ENCODE assay signal across 12 mouse cellular contexts in genomic region chr11:121517687-121518465, GRCm38 (mm10). TPM values are rescaled to one million over a fixed set of nuclear protein-coding genes. Genes with fewer than 3 reads are reported as not detected.
DNase-seq lines count a peak whose midpoint lies in the region; ATAC-seq and TF ChIP-seq lines count a peak whose summit lies in the region.
"Had no signal": no experiment of that assay in that cellular context is flagged by ENCODE, and none has a peak within 500 bp of the region (broad histone marks: within the 10 kb centered on the region; RNA-seq: fewer than 3 reads in every experiment).

No protein-coding gene starts in this region.

- TF ChIP-seq CTCF in ES-Bruce4 (IDR thresholded peaks at IDR 0.05; ENCODE audit: low read depth, low read length): no peak

- H3K4me2 ChIP-seq in midbrain, embryonic 15.5 days: no peak overlapping the region

- DNase-seq in heart, adult 11 months: peak; percentile 92
- no peak for DNase-seq in heart, embryonic 10.5 days (ENCODE audit: low spot score)
- peak; percentile 9 to 36 for DNase-seq in heart, adult 9 months (ENCODE audit: low spot score in 2 of 2)
- peak; percentile 22 for DNase-seq in lung, postnatal 10 days
- DNase-seq in neural tube, embryonic 10.5 days (ENCODE audit: extremely low spot score, low spot score): no peak
- DNase-seq in gastrocnemius, postnatal 14 days: no peak
- DNase-seq: cerebellum, adult 9-10 months; thymus, adult 18-20 months had no signal

- H3K9me3 ChIP-seq in heart, embryonic 10.5 days: no peaks in the 10 kb centered on the region
- no peaks in the 10 kb centered on the region for H3K9me3 ChIP-seq in ES-Bruce4 (replicated peaks; ENCODE audit: control insufficient read depth, insufficient read depth, low read length, poor library complexity, severe bottlenecking)
- H3K9me3 ChIP-seq in midbrain, embryonic 15.5 days: no peaks in the 10 kb centered on the region
- H3K9me3 ChIP-seq: forebrain, embryonic 10.5 days had no signal

- intact Hi-C loops in gastrocnemius, postnatal 14 days (cut with DNase I; ENCODE audit: low total_unique reads): no loop called here

- TF ChIP-seq POLR2A in ES-Bruce4 (IDR thresholded peaks at IDR 0.05; ENCODE audit: insufficient read depth, low read length): no peak

- H3K36me3 ChIP-seq in heart, embryonic 10.5 days: no peaks in the 10 kb centered on the region
- peaks cover 4% of the 10 kb centered on the region for H3K36me3 ChIP-seq in ES-Bruce4 (ENCODE audit: control insufficient read depth, insufficient read depth, low read length, poor library complexity, severe bottlenecking)
- no peaks in the 10 kb centered on the region for H3K36me3 ChIP-seq in midbrain, embryonic 15.5 days (replicated peaks)

- H3K27me3 ChIP-seq in heart, embryonic 10.5 days (ENCODE audit: insufficient read depth, poor library complexity, severe bottlenecking): no peaks in the 10 kb centered on the region
- H3K27me3 ChIP-seq in ES-Bruce4 (ENCODE audit: control insufficient read depth, insufficient read depth, low read length, poor library complexity, severe bottlenecking): no peaks in the 10 kb centered on the region
- H3K27me3 ChIP-seq in midbrain, embryonic 15.5 days (replicated peaks): no peaks in the 10 kb centered on the region

- peaks cover 11% of the 10 kb centered on the region for H3K4me1 ChIP-seq in heart, embryonic 10.5 days
- peaks cover 5% of the 10 kb centered on the region for H3K4me1 ChIP-seq in ES-Bruce4 (ENCODE audit: control insufficient read depth, insufficient read depth, low read length)
- peaks cover 5% of the 10 kb centered on the region; the same call in 1 of the 2 replicates for H3K4me1 ChIP-seq in midbrain, embryonic 15.5 days

- WGBS in heart, embryonic 10.5 days: 79% methylated on average over 17 of the region's 17 CpGs
- WGBS in midbrain, embryonic 15.5 days: 83% methylated on average over 17 of the region's 17 CpGs

- no peak for ATAC-seq in midbrain, embryonic 15.5 days (replicated peaks)

- no peak overlapping the region for H3K27ac ChIP-seq in heart, embryonic 10.5 days
- no peak overlapping the region for H3K27ac ChIP-seq in ES-Bruce4 (ENCODE audit: insufficient read depth, low read length)
- no peak overlapping the region for H3K27ac ChIP-seq in midbrain, embryonic 15.5 days
- H3K27ac ChIP-seq: forebrain, embryonic 10.5 days; kidney, postnatal 0 days had no signal

- no peak for TF ChIP-seq EP300 in ES-Bruce4 (IDR thresholded peaks at IDR 0.05; ENCODE audit: insufficient read depth, low read depth, low read length)

- no peak overlapping the region for H3K4me3 ChIP-seq in heart, embryonic 10.5 days
- H3K4me3 ChIP-seq in ES-Bruce4 (ENCODE audit: low read depth, low read length): peak overlapping the region; percentile 37
- no peak overlapping the region for H3K4me3 ChIP-seq in midbrain, embryonic 15.5 days
- H3K4me3 ChIP-seq: forebrain, embryonic 10.5 days had no signal

- no peak overlapping the region; the same call in 1 of the 2 replicates for H3K9ac ChIP-seq in ES-Bruce4 (ENCODE audit: low read depth, poor library complexity, severe bottlenecking)
- no peak overlapping the region for H3K9ac ChIP-seq in midbrain, embryonic 15.5 days

RNA-seq across cellular contexts. Expression of gene Zfp750, which starts 1.3 kb away (rescaled TPM):
- polyA plus RNA-seq in heart, embryonic 10.5 days (2016; fragmentation: Nextera tagmentation; extraction: Ambion mirVana): 0.28 and 0.31 TPM in 2 replicates
- polyA plus RNA-seq in ES-Bruce4 (2011; ENCODE audit: insufficient read depth, insufficient read length, low read depth, missing spikeins): 6.1 and 8.2 TPM in 2 replicates
- total RNA-seq in gastrocnemius, postnatal 14 days (2021): not detected
- polyA plus RNA-seq in midbrain, embryonic 15.5 days (2015; fragmentation: Nextera tagmentation; extraction: Ambion mirVana): 0.51 and 0.84 TPM in 2 replicates

Comparison
In these comparisons a context has a peak if more than half of its experiments do, and no peak if none do; other contexts are left out.
1. DNase-seq: peak in heart, adult 11 months (single experiment), heart, adult 9 months (2 of 2) and lung, postnatal 10 days (single experiment); none in heart, embryonic 10.5 days (single experiment), neural tube, embryonic 10.5 days (single experiment) and gastrocnemius, postnatal 14 days (single experiment).